Comparison of ENCODE assay signal across 8 mouse cellular contexts in the genomic region with DNA sequence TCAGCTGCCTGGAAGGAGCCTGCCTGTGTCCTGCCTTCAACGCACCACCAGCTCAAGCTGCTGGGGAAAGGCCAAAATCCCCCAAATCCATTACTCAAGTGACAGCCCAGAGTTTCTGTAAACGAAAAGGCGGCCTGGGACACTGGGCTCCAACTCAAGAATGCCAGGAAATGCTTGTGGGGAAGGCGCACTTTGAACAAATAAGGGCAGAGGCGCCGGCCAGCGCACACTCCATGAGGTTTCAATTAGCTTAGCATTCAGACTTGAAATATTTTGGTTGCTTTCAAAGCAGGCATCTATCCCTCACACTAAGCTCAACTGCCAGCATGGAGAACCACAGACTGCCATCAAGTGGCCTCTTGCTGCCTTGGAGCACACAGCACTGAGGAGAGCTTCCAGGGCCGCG. TPM values are rescaled to one million over a fixed set of nuclear protein-coding genes. Genes with fewer than 3 reads are reported as not detected.
A peak's percentile ranks its signal among the peaks of the same experiment; 100 is the strongest.
DNase-seq lines count a peak whose midpoint lies in the region; ATAC-seq and TF ChIP-seq lines count a peak whose summit lies in the region.

No protein-coding gene starts in this region.

- H3K9me3 ChIP-seq in stomach, postnatal 0 days (ENCODE audit: control insufficient read depth, low read length): no peaks in the 10 kb centered on the region

- peaks cover 14% of the 10 kb centered on the region; the same call in 1 of the 2 replicates for H3K4me1 ChIP-seq in spleen, adult 2 months (ENCODE audit: control insufficient read depth, insufficient read depth, insufficient read length)
- H3K4me1 ChIP-seq in lung, adult 2 months (ENCODE audit: control insufficient read depth, insufficient read depth, low read length): peaks cover 63% of the 10 kb centered on the region
- H3K4me1 ChIP-seq in stomach, postnatal 0 days (replicated peaks; ENCODE audit: control insufficient read depth, insufficient read depth): peaks cover 39% of the 10 kb centered on the region

- H3K27ac ChIP-seq in spleen, adult 2 months (ENCODE audit: insufficient read depth, low read length): peak overlapping the region; percentile 58; the same call in 1 of the 2 replicates
- peak overlapping the region; percentile 95 for H3K27ac ChIP-seq in stomach, postnatal 0 days (replicated peaks)

- TF ChIP-seq EP300 in stomach, postnatal 0 days (optimal IDR thresholded peaks at IDR 0.05): peak; percentile 71

- ATAC-seq in stomach, postnatal 0 days (ENCODE audit: low FRiP score, low TSS enrichment): peak; percentile 47; the same call in 1 of the 2 replicates

- no peak for TF ChIP-seq CTCF in spleen, adult 2 months (IDR thresholded peaks at IDR 0.05; ENCODE audit: extremely low read depth, insufficient read depth, insufficient read length, insufficient replicate concordance)
- TF ChIP-seq CTCF in lung, adult 2 months (IDR thresholded peaks at IDR 0.05; ENCODE audit: insufficient read depth, low read length): peak; percentile 32; the same call in 1 of the 2 replicates
- TF ChIP-seq CTCF in stomach, postnatal 0 days (IDR thresholded peaks at IDR 0.05; ENCODE audit: low read depth): peak; percentile 64

- peaks cover 59% of the 10 kb centered on the region for H3K36me3 ChIP-seq in spleen, adult 2 months (ENCODE audit: control insufficient read depth, insufficient read depth, low read length)
- H3K36me3 ChIP-seq in stomach, postnatal 0 days (ENCODE audit: control insufficient read depth, insufficient read depth, low read length): peaks cover 36% of the 10 kb centered on the region

- no peaks in the 10 kb centered on the region for H3K27me3 ChIP-seq in spleen, adult 2 months (ENCODE audit: control insufficient read depth, insufficient read depth, low read length)
- no peaks in the 10 kb centered on the region for H3K27me3 ChIP-seq in stomach, postnatal 0 days (ENCODE audit: control insufficient read depth, insufficient read depth, low read length)

- no peak for TF ChIP-seq POLR2A in spleen, adult 2 months (IDR thresholded peaks at IDR 0.05; ENCODE audit: low read depth, low read length)
- peak; percentile 33; the same call in 1 of the 2 replicates for TF ChIP-seq POLR2A in lung, adult 2 months (IDR thresholded peaks at IDR 0.05; ENCODE audit: borderline replicate concordance, extremely low read depth, low read depth, low read length)

- 66% methylated on average over 9 of the region's 9 CpGs for WGBS in spleen, adult 2 months
- 13% methylated on average over 9 of the region's 9 CpGs for WGBS in lung, adult 2 months
- WGBS in stomach, postnatal 0 days: 23% methylated on average over 9 of the region's 9 CpGs

- H3K9ac ChIP-seq in stomach, postnatal 0 days (ENCODE audit: low read length): peak overlapping the region; percentile 36; the same call in 1 of the 2 replicates

- DNase-seq in spleen, adult 2 months (ENCODE audit: low read depth in 1 of 2, low spot score in 2 of 2): no peak
- no peak for DNase-seq in spleen, postnatal 14 days (ENCODE audit: low spot score in 2 of 2)
- peak; percentile 68 to 83 for DNase-seq in heart, adult 18-20 months
- peak; percentile 70 for DNase-seq in kidney, adult 18-20 months
- DNase-seq in lung, adult 2 months: peak; percentile 73
- DNase-seq in stomach, postnatal 0 days (ENCODE audit: low spot score): peak; percentile 63
- DNase-seq in frontal cortex, postnatal 36 days (ENCODE audit: low spot score in 2 of 2): no peak
- no peak for DNase-seq in spleen, postnatal 10 days (ENCODE audit: low spot score in 2 of 2)

- peak overlapping the region; percentile 32 for H3K4me2 ChIP-seq in stomach, postnatal 0 days (replicated peaks; ENCODE audit: low read depth)

- no peak overlapping the region for H3K4me3 ChIP-seq in spleen, adult 2 months (ENCODE audit: extremely low read depth, insufficient read depth, insufficient read length)
- no peak overlapping the region for H3K4me3 ChIP-seq in lung, adult 2 months (replicated peaks; ENCODE audit: extremely low read depth, low read depth, low read length)
- H3K4me3 ChIP-seq in stomach, postnatal 0 days (ENCODE audit: low read depth, low read length): no peak overlapping the region

RNA-seq across cellular contexts. Expression of gene Kctd10, which starts 9.9 kb away (rescaled TPM):
- polyA plus RNA-seq in spleen, adult 2 months (2012; rRNA removed): 64.4 and 76.5 TPM in 2 replicates
- total RNA-seq in heart, adult 18-20 months (2021): 10 to 100 TPM; 49.1 to 51.0 TPM
- 278 and 318 TPM in 2 replicates for polyA plus RNA-seq in lung, adult 2 months (2012; rRNA removed)
- 93.4 and 96.4 TPM in 2 replicates for polyA plus RNA-seq in stomach, postnatal 0 days (2015; fragmentation: Nextera tagmentation; extraction: Ambion mirVana)

RNA-seq across cellular contexts. Expression of gene Ube3b, which starts 10.0 kb away (rescaled TPM):
- polyA plus RNA-seq in spleen, adult 2 months (2012; rRNA removed): 44.4 and 53.1 TPM in 2 replicates
- total RNA-seq in heart, adult 18-20 months (2021): 10 to 100 TPM; 98.2 to 98.3 TPM
- 69.2 and 74.3 TPM in 2 replicates for polyA plus RNA-seq in lung, adult 2 months (2012; rRNA removed)
- polyA plus RNA-seq in stomach, postnatal 0 days (2015; fragmentation: Nextera tagmentation; extraction: Ambion mirVana): 19.4 and 20.9 TPM in 2 replicates

Comparison
In these comparisons a context has a peak if more than half of its experiments do, and no peak if none do; other contexts are left out.
1. DNase-seq: peak in heart, adult 18-20 months (2 of 2), kidney, adult 18-20 months (single experiment), lung, adult 2 months (single experiment) and stomach, postnatal 0 days (single experiment); none in spleen, adult 2 months (0 of 2), spleen, postnatal 14 days (0 of 2), frontal cortex, postnatal 36 days (0 of 2) and spleen, postnatal 10 days (0 of 2).